Mouse (Mus musculus): Measurements from ENCODE around the gene Slc35b1.
A peak's percentile ranks its signal among the peaks of the same experiment; 100 is the strongest.
"Not testable (repeated sequence)": the region's sequence is repeated elsewhere in the genome, so short reads cannot be mapped to it uniquely, and the experiment has no call there.

Slc35b1 gene

GRCm38 (mm10) chr11:95397843-95398835 lies 13.6 kb downstream of the Slc35b1 start:
- peak; percentile 91 for DNase-seq

- no peak for DNase-seq
Observed at GRCm38 (mm10) chr11:95399520-95400020, 15.1 kb downstream of the Slc35b1 start.

DNA sequence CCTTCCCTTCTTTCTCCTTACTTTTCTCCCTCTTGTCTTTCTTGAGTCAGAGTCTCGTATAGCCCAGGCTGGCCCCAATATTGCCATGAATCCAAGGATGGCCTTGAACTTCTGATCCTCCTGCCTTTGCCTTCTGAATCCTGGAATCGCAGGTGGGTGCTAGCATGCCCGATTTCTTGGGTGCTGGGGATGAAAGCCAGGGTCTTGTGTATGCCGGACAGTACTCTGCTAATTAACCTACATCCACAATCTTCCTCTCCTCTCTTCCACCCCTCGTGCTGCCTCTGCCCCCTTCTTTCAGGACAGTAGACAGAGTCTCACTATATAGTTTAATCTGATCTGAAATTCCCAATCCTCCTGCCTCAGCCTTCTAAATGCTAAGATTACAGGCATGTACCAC lies 17.1 kb downstream of the Slc35b1 start:
- DNase-seq: no peak

GRCm38 (mm10) chr11:95402196-95402595 lies 17.7 kb downstream of the Slc35b1 start:
- DNase-seq: no peak

DNA sequence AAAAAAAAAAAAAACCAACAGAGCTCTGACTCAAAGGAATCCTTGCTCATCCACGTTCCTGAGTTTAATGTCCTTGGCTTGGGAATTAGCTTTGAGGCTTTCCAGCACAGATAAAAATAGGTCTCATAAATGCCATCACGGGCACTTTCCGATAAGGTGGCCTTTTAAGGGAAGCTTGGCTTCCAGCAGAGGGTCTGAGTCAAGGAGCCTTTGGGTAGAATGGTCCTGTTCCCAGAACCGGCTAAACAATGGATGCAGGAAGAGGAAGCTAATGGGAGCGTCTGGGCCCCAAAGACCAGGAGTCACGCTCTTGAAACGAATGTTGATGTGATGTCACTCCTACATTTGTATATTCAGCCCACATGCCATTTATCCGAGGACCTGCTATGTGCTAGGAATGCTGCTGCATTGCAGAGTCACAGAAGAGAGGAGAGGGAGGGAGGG lies 18.2 kb downstream of the Slc35b1 start:
- DNase-seq: no peak

DNA sequence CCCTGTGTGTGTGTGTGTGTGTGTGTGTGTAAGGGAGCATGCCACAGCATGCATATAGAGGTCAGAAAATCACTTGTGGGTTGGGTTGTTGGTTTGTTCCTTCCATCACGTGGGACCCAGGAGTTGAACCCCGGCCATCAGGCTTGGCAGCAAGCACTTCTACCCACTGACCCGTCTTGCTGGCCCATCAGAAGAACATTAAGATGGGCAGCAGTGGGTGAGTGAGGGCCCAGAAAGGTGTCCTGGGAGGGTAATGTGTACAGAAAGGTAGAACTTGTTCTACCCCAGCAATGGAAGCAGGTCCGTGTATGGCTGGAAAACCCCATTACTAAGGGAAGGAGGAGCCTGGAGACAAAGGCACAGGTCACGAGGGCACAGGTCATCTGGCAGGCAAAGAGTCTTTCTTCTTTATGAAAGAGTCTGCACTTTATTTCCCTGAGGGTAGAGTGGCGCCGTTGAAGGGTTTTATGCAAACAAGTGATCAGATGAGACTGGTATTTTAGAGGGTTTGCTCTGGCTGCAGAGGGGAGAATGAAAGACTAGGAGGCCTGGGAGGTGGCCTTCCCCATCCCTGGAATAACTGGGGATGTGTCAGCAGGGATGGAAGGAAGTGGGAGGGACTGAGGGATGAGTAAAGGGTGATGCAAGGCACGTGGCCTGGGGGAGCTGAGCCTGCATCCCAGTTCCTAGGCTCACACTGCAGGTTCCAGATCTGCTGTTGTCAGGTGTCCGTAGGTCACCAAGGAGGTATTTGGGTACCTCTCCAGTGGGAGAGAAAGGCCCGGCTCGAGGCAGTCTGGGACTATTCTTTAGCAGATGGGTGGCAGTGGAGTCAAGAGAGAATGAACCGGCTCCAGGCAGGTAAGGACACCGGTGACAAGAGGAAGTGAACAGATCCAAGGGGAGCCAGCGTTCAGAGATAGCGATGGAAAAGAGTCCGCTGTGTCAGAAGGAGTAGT lies 19.2 kb downstream of the Slc35b1 start:
- DNase-seq: no peak

GRCm38 (mm10) chr11:95405771-95406170 lies 21.3 kb downstream of the Slc35b1 start:
- no peak for DNase-seq

GRCm38 (mm10) chr11:95406398-95406797 lies 21.9 kb downstream of the Slc35b1 start:
- DNase-seq: not testable (repeated sequence)

- DNase-seq: no peak
Observed at GRCm38 (mm10) chr11:95409450-95410112, 25.1 kb downstream of the Slc35b1 start.

DNA sequence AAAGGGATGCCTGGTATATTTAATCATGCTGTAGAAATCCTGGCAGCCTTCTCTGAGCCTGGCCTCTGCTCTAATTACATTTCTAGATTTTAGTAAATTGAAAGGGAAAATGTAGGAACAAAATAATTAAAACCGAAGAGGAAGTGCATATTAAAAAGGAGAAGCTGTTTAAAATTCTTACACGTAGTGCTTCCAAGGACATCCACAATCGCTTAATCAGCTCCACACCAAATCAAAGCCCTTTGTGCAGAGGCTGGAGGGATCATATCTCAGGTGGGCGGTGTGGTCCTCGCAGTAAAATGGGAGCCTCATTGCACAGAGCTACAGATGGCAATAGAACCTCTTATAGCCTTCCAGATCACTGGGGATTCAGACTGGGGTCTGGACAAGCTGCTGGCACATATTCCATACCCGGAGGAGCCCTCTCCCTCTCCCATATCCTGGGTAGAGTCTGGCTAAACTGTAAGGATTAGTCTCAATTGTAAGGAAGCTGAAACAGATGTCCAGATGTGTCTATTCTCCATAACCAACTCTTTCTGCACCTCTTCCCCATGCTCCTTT lies 27.0 kb downstream of the Slc35b1 start:
- DNase-seq: no peak

- DNase-seq: no peak
Observed at GRCm38 (mm10) chr11:95412615-95413014, 28.1 kb downstream of the Slc35b1 start.

DNA sequence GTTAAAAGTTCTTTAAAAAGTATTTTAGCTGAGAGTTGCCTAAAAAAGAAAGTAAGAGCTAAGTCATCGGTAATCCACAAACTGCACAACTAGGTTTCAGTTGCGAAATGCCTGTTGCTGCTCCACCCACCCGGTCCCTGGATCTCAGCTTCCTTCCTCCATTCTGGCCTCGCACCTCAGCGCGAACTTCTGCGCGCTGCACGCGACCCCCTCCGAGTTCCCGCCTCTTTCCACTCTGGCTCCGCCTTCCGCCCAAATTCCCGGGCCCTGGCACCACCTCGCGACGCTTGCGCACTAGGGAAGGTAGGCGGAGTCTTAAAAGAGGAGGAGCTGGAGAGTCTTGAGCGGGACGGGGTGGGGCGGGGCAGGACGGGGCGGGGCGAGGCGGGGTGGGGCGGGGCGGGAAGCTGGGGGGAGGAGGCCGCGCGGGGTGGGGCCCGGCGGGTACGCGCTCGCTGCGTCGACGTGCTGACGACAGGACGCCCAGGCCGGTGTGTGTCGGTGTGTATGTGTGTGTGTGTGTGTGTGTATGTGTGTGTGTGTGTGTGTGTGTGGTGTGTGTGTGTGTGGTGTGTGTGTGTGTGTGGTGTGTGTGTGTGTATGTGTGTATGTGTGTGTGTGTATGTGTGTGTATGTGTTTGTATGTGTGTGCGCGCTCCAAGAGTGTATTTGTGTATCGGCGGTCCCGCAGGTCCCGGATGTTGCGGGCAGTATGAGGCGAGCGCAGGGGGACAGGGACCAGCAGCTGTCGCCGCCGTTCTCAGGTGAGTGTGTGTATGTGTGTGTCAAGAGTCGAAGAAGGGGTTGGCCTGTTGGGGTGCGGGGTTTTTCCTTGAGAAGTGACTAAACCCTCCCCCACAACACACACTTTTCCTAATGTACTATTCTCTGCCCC lies 29.4 kb downstream of the Slc35b1 start, which contains the start of gene Spop:
Spop (plus strand) TSS at position 440 of the 895 bp plus-strand sequence.
- DNase-seq: peak; percentile 80

DNA sequence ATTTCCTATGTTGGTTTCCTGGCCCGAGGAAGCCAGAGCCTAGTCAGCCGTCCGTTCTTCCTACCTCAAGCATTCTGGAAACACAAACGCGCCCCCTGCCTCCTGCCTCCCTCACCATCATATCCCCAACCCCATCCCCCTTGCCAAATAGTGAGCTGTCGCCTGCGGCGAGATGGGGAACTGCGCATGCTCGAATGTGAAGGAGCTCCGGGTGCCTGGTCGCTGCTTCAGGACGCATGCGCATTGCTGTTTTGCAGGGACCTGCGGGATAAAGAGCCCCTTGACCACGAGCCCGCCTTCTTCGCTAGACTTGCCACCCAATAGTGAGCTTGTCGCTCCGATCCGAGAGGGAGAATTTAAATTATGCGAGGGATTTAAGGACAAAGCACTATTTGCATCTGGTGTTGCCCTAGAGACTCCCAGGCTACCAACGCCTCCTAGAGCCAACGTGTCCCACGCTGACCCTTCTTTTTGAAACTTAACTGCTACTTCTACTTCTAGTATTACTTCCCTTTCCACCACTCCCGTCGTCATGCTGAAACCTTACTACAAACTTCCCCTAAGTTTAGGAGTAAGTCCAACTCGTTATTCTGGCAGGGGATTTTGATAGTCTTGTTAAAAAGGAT lies 30.2 kb downstream of the Slc35b1 start:
- DNase-seq: peak; percentile 94

- no peak for DNase-seq
Observed at GRCm38 (mm10) chr11:95415931-95416330, 31.4 kb downstream of the Slc35b1 start.

- DNase-seq: no peak
Observed at GRCm38 (mm10) chr11:95417341-95417740, 32.8 kb downstream of the Slc35b1 start.

GRCm38 (mm10) chr11:95420880-95421435 lies 36.5 kb downstream of the Slc35b1 start:
- DNase-seq: no peak

DNA sequence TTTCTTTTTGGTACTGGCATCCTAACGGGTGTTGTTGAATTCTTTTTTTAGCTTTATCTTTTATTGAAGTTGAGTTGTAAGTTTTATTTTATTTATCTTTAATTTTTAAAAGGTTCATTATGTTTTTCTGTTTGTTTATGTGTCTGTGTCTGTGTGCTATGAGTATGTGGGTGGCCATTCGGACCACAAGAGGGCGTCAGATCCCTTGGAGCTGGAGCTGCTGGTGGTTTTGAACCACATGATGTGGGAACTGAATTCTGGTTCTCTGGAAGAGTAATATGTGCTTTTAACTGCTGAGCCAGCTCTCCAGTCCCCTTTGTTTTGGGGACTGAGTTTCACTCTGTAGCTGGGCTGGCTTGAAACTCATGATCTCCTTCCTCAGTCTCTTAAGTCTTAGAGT lies 39.0 kb downstream of the Slc35b1 start:
- DNase-seq: no peak

DNA sequence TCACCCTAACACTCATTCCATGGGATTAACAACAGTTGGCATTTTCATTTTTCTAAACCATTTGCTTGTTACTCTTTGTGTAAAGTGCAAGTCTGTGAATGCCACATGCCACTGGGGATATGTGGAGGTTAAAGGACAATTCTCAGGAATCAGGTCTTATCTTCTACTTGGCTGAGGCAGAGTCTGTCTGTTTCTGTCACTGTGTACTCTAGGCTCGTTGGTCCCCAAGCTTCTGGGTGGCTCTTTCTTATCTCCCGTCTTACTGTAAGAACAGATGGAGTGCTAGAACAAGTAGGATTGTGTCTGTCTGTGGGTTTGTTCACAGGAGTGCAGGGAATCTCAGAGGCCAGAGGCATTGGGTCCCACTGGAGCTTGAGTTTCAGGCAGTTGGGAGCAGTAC lies 46.9 kb downstream of the Slc35b1 start:
- DNase-seq: no peak

- DNase-seq: no peak
Observed at GRCm38 (mm10) chr11:95432194-95432593, 47.7 kb downstream of the Slc35b1 start.

Data from right cerebral cortex, postnatal 4 days (tissue).